Mouse (Mus musculus) lung, postnatal 10 days (tissue): ENCODE measurements around the gene Col4a2.

Experiments
- DNase-seq: peaks from one replicate; pipeline ENCODE4 v3.0.0; 2021

Col4a2 gene

DNA sequence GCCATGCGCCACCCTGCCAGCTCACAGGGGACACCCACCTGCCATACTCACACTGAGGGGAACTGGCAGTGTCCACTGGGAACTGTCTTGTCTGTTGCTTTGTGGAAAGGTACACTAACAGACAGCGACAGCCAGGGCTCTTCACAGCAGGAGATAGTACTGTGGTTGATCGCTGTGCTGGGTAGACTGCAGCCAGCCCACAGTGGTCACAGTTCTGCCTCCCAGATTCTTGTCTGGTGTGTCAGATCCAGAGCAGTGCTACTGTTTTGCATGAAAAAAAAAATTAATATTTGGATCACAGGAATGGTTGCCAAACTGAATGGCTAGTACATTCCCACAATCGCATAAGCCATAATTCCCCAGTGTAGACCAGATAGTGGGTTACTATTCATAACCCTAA lies 74.7 kb downstream of the Col4a2 start:
- DNase-seq: no peak

- DNase-seq: peak; percentile 53
These were observed 76.9 kb downstream of the Col4a2 start for GRCm38 (mm10) chr8:11389275-11390050.

GRCm38 (mm10) chr8:11392739-11393138 lies 80.1 kb downstream of the Col4a2 start:
- peak; percentile 90 for DNase-seq

DNA sequence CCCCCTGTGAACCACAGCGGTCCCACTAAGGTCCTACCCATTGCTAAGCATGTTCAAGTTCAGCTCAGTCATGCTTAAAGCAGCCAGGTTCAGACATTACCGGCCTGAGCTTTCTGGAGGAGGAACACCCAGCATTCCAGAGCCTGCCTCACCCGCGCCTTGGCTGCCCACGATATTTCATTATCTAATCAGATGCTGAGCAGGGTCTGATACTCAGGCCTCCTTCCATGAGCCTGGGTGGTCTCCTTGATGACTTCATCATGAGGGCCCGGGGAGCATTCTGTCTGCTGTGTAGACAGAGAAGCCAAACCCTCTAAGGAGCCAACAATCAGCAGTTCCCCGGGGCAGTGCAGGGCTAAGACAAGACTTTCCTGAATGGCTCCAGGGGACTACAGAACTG lies 80.6 kb downstream of the Col4a2 start:
- DNase-seq: peak; percentile 72

DNA sequence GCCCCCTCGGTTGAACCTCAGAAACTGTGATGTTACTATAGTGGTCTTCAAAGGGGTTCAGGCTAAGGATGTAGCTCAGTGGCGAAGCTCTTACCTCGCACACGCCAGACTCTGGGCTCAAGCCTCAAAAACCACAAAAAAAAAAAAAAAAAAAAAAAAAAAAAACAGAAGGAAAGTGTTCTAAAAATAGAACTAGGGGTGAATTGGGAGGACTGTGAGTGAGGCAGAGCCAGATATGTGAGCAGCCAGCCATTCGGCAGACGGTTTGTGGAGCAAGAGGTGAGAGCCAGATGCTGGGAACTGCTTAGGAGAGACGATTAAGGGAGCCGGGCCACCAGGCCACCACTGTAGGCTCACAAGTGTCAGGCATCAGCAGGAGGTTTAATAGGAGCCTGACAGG lies 81.0 kb downstream of the Col4a2 start:
- DNase-seq: peak; percentile 61

DNA sequence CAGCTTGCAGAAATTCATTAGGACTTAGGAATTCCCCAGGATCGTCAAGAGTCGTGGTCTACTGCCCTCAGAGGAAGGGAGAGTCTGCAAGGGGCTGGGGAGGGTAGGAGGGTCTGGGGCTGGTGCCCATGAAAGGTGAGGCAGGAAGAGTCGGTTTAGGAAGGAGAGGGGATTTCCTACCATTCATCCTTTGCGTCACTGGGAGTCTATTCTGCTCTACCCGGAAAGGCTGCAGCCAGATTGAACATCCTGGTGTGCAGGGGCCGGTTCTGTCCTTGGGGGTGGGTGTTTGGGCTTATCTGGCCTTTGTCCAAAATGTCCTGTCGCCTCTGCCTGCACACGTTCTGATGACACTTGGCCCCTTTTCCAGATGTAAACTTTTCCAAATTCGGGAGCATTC lies 82.2 kb downstream of the Col4a2 start:
- peak; percentile 57 for DNase-seq

- DNase-seq: no peak
These were observed 83.0 kb downstream of the Col4a2 start for GRCm38 (mm10) chr8:11395601-11396000.

- peak; percentile 48 for DNase-seq
These were observed 83.5 kb downstream of the Col4a2 start for GRCm38 (mm10) chr8:11396111-11396510.

- DNase-seq: no peak
These were observed 84.5 kb downstream of the Col4a2 start for GRCm38 (mm10) chr8:11397126-11397525.

GRCm38 (mm10) chr8:11399706-11400105 lies 87.1 kb downstream of the Col4a2 start:
- DNase-seq: peak; percentile 49

GRCm38 (mm10) chr8:11400244-11400643 lies 87.6 kb downstream of the Col4a2 start:
- DNase-seq: peak; percentile 48

- no peak for DNase-seq
These were observed 88.6 kb downstream of the Col4a2 start for GRCm38 (mm10) chr8:11401183-11401582.

DNA sequence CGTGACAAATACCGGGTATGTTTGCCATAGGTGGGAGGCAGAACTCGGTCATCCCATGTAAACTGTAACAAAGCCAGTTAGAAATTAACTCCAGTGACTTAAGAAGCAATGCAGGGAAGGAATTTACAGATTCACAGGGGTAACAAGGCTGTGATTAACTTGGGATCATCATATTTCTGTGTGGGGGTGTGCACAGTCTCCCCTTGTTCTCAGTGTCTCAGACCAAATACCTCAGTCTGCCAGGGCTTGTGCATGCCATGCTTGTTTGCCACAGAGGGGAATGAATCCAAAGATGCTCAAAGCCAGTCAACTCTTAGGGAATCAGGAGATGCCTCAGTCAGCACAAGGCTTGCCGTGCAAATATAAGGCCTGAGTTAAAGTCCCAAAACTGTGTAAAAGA lies 89.6 kb downstream of the Col4a2 start:
- DNase-seq: no peak

DNA sequence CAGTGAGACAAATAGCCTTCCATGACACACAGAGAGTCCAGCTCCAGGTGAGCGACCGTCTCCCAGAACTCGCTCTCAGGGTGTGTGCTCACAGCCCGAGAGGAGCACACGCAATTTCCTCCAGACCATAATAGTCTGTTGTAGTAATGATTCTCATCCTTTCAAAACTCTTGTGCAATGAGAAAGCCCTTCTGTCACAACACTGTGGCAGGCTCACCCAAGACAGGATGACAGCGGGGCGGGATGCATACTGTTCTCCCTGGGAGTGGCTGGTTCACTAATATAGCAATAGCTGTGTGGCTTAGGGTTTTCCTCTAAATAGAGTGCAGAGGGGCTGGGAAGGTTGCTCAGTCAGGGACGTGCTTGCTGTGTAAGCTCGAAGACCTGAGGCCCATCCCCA lies 91.2 kb downstream of the Col4a2 start:
- DNase-seq: no peak

DNA sequence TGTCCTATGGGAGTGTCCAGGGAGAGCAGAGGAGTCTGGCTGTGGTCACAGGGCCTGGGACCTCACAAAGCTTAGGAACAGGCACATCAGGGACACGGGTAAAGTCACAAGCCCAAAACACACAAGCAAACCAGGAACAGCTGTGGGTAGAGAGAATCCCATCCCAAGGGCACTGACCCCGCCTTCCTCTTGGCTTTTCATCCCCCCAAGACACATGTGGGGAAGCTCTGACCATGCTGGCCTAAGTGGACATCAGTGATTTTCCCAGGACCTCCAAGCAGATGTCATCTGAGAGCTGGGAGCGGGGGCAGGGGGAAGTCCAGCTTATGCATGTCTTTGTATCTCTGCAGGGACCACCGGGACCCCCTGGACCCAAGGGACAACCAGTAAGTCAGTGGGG lies 92.0 kb downstream of the Col4a2 start:
- peak; percentile 51 for DNase-seq

- DNase-seq: peak; percentile 93
These were observed 93.3 kb downstream of the Col4a2 start for GRCm38 (mm10) chr8:11405722-11406481.

DNA sequence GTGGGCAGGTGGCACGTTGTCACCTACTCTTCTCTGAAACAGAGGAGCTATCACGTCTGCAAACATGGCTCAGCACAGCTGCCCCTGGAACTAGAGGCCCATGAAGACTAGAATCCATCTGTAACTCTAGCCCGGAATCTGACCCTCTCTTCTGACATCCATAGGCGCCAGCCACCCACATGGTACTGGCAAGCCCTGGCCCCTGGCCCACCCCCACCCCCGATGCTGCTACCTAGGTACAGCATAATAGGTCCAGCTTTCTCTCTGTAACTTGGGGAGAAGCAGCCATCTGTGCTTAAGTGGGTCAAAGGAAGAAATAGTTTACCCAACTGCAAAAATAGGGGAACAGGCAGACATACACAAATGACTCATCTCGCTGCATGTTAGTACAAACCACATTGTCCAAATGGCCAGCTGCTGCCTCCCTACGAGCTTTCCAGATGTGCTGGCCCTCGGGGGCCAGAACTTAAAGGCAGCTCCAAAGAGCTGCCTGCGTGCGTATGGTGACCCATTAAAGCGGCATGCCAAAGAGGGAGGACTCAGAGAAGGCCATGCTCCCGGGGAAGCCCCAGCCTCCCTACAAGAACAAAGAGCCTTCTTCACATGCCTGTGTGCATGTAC lies 99.0 kb downstream of the Col4a2 start:
- DNase-seq: peak; percentile 80

DNA sequence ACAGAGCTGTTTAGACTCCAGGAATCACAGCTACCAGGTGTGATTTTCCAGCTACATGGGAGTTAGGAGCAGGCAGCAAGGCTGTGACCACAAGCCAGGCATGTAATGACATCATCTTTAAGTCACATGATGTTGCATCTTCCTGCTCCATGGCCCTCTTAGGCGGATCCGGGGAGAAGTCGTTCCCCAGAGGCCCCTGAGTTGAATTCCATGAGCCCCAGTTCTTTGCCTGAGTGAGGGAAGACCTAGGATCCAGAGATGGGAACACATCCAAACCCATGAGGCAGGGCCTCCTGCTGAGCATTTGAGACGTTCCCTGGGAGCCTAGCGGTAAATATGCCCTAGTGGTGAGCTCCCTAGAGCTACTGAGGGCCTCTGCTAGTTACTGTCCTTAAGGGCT lies 99.8 kb downstream of the Col4a2 start:
- no peak for DNase-seq

- DNase-seq: no peak
These were observed 101.7 kb downstream of the Col4a2 start for GRCm38 (mm10) chr8:11414304-11414703.

GRCm38 (mm10) chr8:11415089-11415488 lies 102.5 kb downstream of the Col4a2 start:
- DNase-seq: no peak

GRCm38 (mm10) chr8:11417762-11418161 lies 105.2 kb downstream of the Col4a2 start:
- DNase-seq: peak; percentile 46

GRCm38 (mm10) chr8:11419232-11419631 lies 106.6 kb downstream of the Col4a2 start:
- DNase-seq: peak; percentile 80

DNA sequence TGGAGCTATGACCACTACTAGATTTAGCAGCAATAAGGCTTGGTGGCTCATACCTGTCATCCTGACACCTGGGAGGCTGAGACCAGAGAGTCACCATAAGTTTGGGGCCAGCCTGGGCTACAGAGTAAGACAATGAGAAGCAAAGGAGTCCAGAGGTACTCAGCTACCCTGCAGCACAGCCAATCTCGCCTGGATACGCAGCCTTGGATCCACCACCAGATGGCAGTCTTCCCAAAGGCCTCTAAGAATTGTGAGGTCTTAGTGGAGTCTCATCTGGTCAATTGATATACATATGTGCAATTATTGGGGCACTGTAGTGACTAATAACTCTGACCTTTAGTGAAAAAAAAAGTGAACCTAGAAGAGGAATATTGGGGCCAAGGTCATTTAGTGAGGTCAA lies 107.0 kb downstream of the Col4a2 start:
- DNase-seq: peak; percentile 80

- DNase-seq: peak; percentile 60
These were observed 108.5 kb downstream of the Col4a2 start for GRCm38 (mm10) chr8:11421105-11421504.
